Mouse (Mus musculus) forebrain, postnatal 0 days (tissue): ENCODE measurements around the gene Fkbpl. TPM values are rescaled to one million over a fixed set of nuclear protein-coding genes. Genes with fewer than 3 reads are reported as not detected.

ENCODE experiments used
- ATAC-seq: fragments of 200-750 bp; cut with Nextera tagmentation; 2 replicates; pipeline ENCODE4 v1.8.0; 2017; ENCODE audit warnings: mild to moderate bottlenecking, moderate library complexity
- DNase-seq: peaks from one replicate; pipeline ENCODE4 v3.0.0-alpha.2; 2015
- H3K27ac ChIP-seq: fragments of 300-500 bp; sonication (generic); 2 replicates; pipeline ENCODE4 v1.5.1; 2014; ENCODE audit warnings: low read depth, mild to moderate bottlenecking, antibody characterized with exemption, low read length, moderate library complexity, mixed read lengths
- H3K27me3 ChIP-seq: fragments of 300-500 bp; sonication (generic); 2 replicates; pipeline ENCODE4 v1.6.1; 2014; ENCODE audit warnings: mild to moderate bottlenecking, low read length, mixed read lengths; ENCODE audit not compliant: insufficient read depth
- H3K36me3 ChIP-seq: fragments of 300-500 bp; sonication (generic); 2 replicates; pipeline ENCODE4 v1.6.1; 2014; ENCODE audit warnings: mild to moderate bottlenecking, moderate library complexity; ENCODE audit not compliant: insufficient read depth
- H3K4me1 ChIP-seq: fragments of 300-500 bp; sonication (generic); 2 replicates; pipeline ENCODE4 v1.6.1; 2014; ENCODE audit warnings: antibody characterized with exemption; ENCODE audit not compliant: insufficient read depth
- H3K4me2 ChIP-seq: fragments of 300-500 bp; sonication (generic); 2 replicates; pipeline ENCODE4 v1.6.1; 2014; ENCODE audit warnings: low read depth, mild to moderate bottlenecking, moderate library complexity
- H3K4me3 ChIP-seq: fragments of 300-500 bp; sonication (generic); 2 replicates; pipeline ENCODE4 v1.5.1; 2014; ENCODE audit warnings: low read depth, low read length, mixed read lengths
- H3K9ac ChIP-seq: fragments of 300-500 bp; sonication (generic); 2 replicates; pipeline ENCODE4 v1.6.1; 2014; ENCODE audit warnings: mild to moderate bottlenecking
- H3K9me3 ChIP-seq: fragments of 300-500 bp; sonication (generic); 2 replicates; pipeline ENCODE4 v1.6.1; 2016; ENCODE audit warnings: low read length
- CTCF ChIP-seq: sonication (generic); IDR thresholded peaks from 2 replicates; pipeline ENCODE4 v1.5.1; 2016; ENCODE audit warnings: antibody characterized with exemption, control low read depth, low read depth
- WGBS: fragments of 180-500 bp; shearing (Covaris S2); extraction: QIAGEN DNeasy Blood & Tissue Kit; methylation state at CpG from one replicate; pipeline ENCODE4 v1.1.7; 2014; 5-methylcytosine and 5-hydroxymethylcytosine counted together
- polyA plus RNA-seq: library from polyadenylated mRNA; unstranded; fragments of >200 nt; fragmentation: Nextera tagmentation; extraction: Ambion mirVana; gene quantifications from 2 replicates; pipeline ENCODE4 v1.2.1, GENCODE M21; 2015
- total RNA-seq: library from RNA; depleted of rRNA; stranded (reverse); fragments of >200 nt; gene quantifications from 2 replicates; pipeline ENCODE4 v1.2.3, GENCODE M21; 2014

The Fkbpl gene
- total and polyA plus RNA-seq, 2 experiments from 2014 or later: 9.6 to 11.4 TPM

DNA sequence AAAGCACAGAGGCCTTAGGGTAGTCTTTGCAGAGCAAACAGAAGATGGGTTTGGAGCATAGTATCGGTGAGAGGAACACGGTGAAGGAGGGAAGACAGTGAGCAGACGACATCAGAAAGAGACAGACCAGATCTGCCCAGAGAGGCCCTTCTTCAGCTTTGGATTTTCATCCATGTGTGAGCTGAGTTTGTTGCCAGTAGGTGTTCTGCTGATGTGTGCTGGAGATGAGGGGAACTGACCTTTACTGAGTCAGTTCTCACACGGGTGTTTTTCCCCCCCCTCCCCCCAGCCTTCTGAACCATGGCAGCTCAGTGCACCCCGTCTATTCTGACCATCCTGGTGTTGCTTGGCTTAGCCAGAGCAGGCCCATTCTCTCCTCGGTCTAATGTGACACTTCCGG is 25.7 kb downstream of the Fkbpl start, which contains the start of gene Tnxb:
Gene Tnxb, plus strand, starts transcription at position 301 of the 400 bp plus-strand sequence.
- Histone ChIP-seq H3K9ac (peak within 1 kb of the TSS; percentile 36; the same call in 1 of the 2 replicates), H3K4me1 (peaks cover 4% of the 10 kb centered on the region; the same call in 1 of the 2 replicates), H3K27me3 (peaks cover 44% of the 10 kb centered on the region), H3K4me3 (peak within 1 kb of the TSS; percentile 30), H3K9me3 (no peaks in the 10 kb centered on the region), H3K27ac (no peak within 1 kb of the TSS), H3K4me2 (peak within 1 kb of the TSS; percentile 54), H3K36me3 (no peaks in the 10 kb centered on the region)
- DNase-seq (no peak), ATAC-seq (no peak)
- TF ChIP-seq CTCF: no peak
- 55% methylated on average over 7 of the region's 7 CpGs for whole genome bisulfite sequencing

DNA sequence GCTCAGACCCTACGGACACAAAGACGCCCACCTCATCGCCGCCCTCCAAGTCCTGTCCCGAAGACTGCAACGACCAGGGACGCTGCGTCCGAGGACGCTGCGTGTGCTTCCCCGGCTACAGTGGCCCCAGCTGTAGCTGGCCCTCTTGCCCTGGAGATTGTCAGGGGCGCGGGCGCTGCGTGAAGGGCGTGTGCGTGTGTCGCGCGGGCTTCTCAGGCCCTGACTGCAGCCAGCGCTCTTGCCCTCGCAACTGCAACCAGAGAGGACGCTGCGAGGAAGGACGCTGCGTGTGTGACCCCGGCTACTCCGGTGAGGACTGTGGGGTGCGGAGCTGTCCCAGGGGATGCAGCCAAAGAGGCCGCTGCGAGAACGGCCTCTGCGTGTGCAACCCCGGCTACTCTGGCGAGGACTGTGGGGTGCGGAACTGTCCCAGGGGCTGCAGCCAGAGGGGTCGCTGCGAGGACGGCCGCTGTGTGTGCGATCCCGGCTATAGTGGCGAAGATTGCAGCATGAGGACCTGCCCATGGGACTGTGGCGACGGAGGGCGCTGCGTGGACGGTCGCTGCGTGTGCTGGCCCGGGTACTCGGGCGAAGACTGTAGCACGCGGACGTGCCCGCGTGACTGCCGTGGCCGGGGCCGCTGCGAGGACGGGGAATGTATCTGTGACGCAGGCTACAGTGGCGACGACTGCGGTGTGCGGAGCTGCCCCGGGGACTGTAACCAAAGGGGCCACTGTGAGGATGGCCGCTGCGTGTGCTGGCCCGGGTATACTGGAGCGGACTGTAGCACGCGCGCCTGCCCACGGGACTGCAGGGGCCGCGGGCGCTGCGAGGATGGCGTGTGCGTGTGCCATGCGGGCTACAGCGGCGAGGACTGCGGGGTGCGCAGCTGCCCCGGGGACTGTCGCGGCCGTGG is 26.8 kb downstream of the Fkbpl start:
- peak; percentile 50 for ATAC-seq
- Histone ChIP-seq H3K4me1 (peaks cover 4% of the 10 kb centered on the region; the same call in 1 of the 2 replicates), H3K27me3 (peaks cover 44% of the 10 kb centered on the region), H3K4me2 (peak overlapping the region; percentile 54), H3K9me3 (no peaks in the 10 kb centered on the region), H3K27ac (no peak overlapping the region), H3K36me3 (no peaks in the 10 kb centered on the region), H3K9ac (peak overlapping the region; percentile 36), H3K4me3 (peak overlapping the region; percentile 30)
- TF ChIP-seq CTCF: peak; percentile 37; the same call in 1 of the 2 replicates
- 10% methylated on average over 89 of the region's 93 CpGs for WGBS
- no peak for DNase-seq

DNA sequence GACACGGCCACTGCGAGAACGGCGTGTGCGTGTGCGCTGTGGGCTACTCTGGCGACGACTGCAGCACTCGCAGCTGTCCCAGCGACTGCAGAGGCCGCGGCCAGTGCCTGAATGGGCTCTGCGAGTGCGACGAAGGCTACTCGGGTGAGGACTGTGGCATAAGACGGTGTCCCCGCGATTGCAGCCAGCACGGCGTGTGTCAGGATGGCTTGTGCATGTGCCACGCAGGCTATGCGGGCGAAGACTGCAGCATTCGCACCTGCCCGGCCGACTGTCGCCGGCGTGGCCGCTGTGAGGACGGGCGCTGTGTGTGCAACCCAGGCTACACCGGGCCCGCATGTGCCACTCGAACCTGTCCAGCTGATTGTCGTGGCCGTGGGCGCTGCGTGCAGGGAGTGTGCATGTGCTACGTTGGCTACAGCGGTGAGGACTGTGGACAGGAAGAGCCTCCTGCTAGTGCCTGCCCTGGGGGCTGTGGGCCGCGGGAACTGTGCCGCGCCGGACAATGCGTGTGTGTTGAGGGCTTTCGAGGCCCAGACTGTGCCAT is 27.8 kb downstream of the Fkbpl start:
- Histone ChIP-seq H3K9ac (no peak overlapping the region), H3K27me3 (peaks cover 44% of the 10 kb centered on the region), H3K36me3 (no peaks in the 10 kb centered on the region), H3K27ac (no peak overlapping the region), H3K4me2 (peak overlapping the region; percentile 54), H3K4me3 (peak overlapping the region; percentile 30), H3K4me1 (peaks cover 4% of the 10 kb centered on the region; the same call in 1 of the 2 replicates), H3K9me3 (no peaks in the 10 kb centered on the region)
- peak; percentile 24; the same call in 1 of the 2 replicates for ATAC-seq
- DNase-seq: no peak
- 34% methylated on average over 49 of the region's 49 CpGs for WGBS
- TF ChIP-seq CTCF: no peak

DNA sequence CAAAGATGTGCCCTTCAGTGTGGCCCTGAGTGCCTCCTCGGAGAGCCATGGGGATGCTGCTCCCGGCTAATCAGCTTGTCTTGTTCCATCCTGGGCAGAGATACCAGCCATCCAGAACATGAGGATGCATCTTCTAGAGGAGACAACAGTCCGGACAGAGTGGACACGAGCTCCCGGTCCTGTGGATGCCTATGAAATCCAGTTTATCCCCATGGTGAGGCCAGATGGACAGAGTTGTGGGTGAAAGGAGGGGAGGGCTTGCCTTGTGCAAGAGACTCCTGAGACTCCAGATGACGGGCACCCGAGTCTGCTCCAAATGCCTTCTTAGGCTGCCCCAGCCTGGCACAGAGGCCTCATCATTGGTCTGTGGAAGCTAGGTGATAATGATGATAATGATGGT is 28.6 kb downstream of the Fkbpl start:
- DNase-seq: no peak
- Histone ChIP-seq H3K27me3 (peaks cover 44% of the 10 kb centered on the region), H3K27ac (no peak overlapping the region)

DNA sequence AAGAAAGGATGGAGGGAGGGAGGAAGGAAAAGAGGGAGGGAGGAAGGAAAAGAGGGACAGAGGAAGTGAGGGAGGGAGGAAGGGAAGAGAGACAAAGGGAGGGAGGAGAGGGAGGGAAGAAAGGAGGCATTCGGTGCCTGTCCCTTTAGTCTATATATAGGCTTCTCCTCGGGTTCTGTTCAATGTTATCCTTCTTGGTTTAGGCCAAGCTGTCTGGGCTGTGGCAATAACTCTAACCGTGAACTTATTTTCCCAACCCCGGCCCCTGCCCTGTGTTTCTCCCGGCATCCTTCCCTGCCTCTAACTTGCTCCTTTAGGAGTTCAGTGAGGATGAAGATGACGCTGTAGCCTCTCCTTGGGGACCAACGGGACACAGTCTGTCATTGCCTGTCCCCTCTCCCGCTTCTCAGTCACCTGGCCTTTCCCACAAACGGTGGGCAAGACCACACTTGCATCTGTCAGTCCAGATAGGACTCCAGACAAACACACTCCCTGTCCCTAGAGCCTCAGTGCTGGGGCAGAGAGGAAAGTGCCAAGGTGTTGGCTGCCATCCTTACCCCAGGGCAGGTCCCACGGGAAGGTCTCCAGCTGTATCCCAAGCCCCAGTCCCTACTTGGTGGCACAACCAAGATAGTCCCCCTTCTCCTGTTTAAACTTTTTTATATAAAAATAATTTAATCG is 30.1 kb downstream of the Fkbpl start:
- ATAC-seq (no peak), DNase-seq (no peak)
- Histone ChIP-seq H3K4me1 (peaks cover 4% of the 10 kb centered on the region; the same call in 1 of the 2 replicates), H3K27ac (no peak overlapping the region), H3K4me3 (no peak overlapping the region), H3K27me3 (peaks cover 44% of the 10 kb centered on the region), H3K9ac (no peak overlapping the region), H3K4me2 (no peak overlapping the region), H3K36me3 (no peaks in the 10 kb centered on the region), H3K9me3 (no peaks in the 10 kb centered on the region)
- WGBS: 75% methylated on average over 11 of the region's 11 CpGs
- TF ChIP-seq CTCF: no peak

More for the DNA sequence above, 28.6 kb downstream of the Fkbpl start:
- no peak overlapping the region for H3K4me2 ChIP-seq
- WGBS: 80% methylated on average over 7 of the region's 7 CpGs
- no peaks in the 10 kb centered on the region for H3K36me3 ChIP-seq
- H3K4me1 ChIP-seq: peaks cover 4% of the 10 kb centered on the region; the same call in 1 of the 2 replicates
- ATAC-seq: no peak
- no peak overlapping the region for H3K4me3 ChIP-seq
- H3K9me3 ChIP-seq: no peaks in the 10 kb centered on the region
- TF ChIP-seq CTCF: no peak
- H3K9ac ChIP-seq: no peak overlapping the region

DNA sequence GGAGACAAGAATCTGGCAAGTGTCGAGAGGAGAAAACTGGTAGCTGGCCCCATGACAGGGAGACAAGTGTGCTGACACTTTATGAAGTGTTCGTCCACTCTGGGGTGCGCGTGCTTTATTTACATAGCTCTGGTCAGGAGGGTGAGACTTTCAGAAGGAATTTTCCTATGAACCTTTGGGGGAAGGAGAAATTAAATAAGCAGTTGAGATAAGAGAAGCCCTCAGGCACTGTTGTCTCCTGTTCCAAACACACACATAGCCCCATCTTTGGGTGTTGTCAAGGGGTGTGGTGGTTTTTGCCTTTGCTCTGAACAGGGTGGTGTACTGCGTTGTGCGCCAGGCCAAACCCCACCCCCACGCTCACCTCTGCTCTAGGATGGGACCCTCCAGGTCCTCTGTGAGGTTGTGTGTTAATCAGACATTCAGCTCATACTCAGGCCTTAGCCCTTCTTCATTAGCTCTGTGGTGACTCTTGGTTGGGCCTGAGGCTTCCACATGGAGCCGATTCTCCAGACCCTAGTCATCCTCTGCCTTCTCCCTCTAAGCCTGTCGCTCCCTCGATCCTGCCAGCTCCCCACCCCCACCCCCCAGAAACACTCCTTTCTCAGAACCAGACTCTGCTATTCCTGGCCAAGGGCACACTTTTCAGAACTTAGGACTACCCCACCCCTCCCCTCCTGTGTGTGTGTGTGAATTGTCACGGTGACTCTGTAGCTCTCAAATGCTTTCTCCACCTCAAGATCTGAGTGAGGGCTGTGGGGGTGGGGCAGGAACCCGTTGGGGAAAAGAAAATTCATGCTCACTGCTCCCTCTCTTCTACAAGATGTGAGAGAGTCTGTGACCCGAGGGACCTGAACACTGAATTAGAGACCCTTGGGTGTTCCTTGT is 30.9 kb downstream of the Fkbpl start:
- no peak for ATAC-seq
- DNase-seq: no peak
- Histone ChIP-seq H3K4me1 (peaks cover 4% of the 10 kb centered on the region; the same call in 1 of the 2 replicates), H3K9ac (no peak overlapping the region), H3K27me3 (peaks cover 36% of the 10 kb centered on the region), H3K4me3 (no peak overlapping the region), H3K9me3 (no peaks in the 10 kb centered on the region), H3K36me3 (no peaks in the 10 kb centered on the region), H3K4me2 (no peak overlapping the region), H3K27ac (no peak overlapping the region)
- 76% methylated on average over 13 of the region's 13 CpGs for WGBS
- TF ChIP-seq CTCF: no peak
